Mouse (Mus musculus) mammary gland, adult 2 months (tissue): Measurements from ENCODE around the gene Gm17542. TPM values are rescaled to one million over a fixed set of nuclear protein-coding genes. Genes with fewer than 3 reads are reported as not detected.

Source experiments
- polyA plus RNA-seq: library from polyadenylated mRNA; depleted of rRNA; stranded (reverse); fragments of >200 nt; gene quantifications from 2 replicates; pipeline ENCODE4 v1.2.3, GENCODE M21; 2012; ENCODE audit warnings: low replicate concordance; rRNA removed

Gene Gm17542
- polyA plus RNA-seq, result not detected in 2 replicates

GRCm38 (mm10) chr10:58718110-58718509 lies at the start of gene Gm17542:
TSS of gene Gm17542 (minus strand) at chr10:58718210.

DNA sequence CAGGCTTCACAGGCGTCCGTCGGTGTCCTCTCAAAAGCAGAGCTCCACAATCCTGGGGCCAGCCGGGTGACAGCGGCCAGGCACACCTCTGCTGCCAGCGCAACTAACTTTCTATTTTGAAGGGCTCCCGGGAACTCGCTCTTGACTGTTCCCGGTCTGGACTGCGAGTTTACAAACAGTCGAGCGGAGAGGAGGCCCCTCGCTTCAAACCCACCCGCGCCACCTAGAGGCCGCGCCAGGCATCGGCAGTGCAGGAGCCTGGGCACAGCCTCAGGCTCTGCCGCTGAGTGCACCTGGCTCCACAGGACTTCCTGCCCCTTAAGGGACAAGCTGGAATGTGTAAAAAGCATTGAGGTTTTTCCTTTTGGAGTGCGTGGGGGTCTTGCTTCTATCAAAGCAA lies 42.5 kb downstream of the Gm17542 start, which contains the start of gene Edar:
Gene Edar, minus strand, starts transcription at position 122 of the 400 bp plus-strand sequence.

Other genes with a start within 250 kb of the Gm17542 start
- 0.08 and 0.46 TPM in 2 replicates for gene Ccdc138, start 220.3 kb downstream of the Gm17542 start, polyA plus RNA-seq
- gene Edar, start 42.6 kb downstream of the Gm17542 start, polyA plus RNA-seq, result 0.27 and 0.53 TPM in 2 replicates
- 1.6 and 2.5 TPM in 2 replicates for gene Sh3rf3, start 95.1 kb upstream of the Gm17542 start, polyA plus RNA-seq